29 mouse cellular contexts compared by ENCODE assay signal in the genomic region with DNA sequence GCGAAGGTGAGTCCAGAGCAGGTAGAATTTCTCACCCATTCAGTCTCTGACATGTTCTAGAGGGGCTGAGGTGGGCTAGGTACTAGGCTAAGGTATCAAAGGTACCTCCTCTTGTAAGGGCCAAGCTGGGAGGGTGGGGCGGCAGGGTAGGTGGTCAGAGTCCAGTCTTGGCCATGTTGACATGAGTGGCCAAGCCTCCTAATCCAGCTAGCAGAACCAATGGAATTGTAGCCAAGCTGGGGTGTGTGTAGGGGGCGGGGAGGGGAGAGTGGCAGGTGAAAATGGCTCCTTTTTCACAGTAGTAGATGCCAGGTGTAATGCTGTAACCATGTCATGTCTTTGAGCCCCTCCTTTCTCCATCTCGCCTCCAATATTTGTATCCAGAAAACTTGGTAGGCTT. TPM values are rescaled to one million over a fixed set of nuclear protein-coding genes. Genes with fewer than 3 reads are reported as not detected.
A peak's percentile ranks its signal among the peaks of the same experiment; 100 is the strongest.
DNase-seq lines count a peak whose midpoint lies in the region; ATAC-seq and TF ChIP-seq lines count a peak whose summit lies in the region.
"Had no signal": no experiment of that assay in that cellular context is flagged by ENCODE, and none has a peak within 500 bp of the region (broad histone marks: within the 10 kb centered on the region; RNA-seq: fewer than 3 reads in every experiment).

No protein-coding gene starts in this region.

- no peaks in the 10 kb centered on the region for H3K27me3 ChIP-seq in kidney, embryonic 14.5 days (ENCODE audit: control insufficient read depth, insufficient read depth, low read length)
- no peaks in the 10 kb centered on the region for H3K27me3 ChIP-seq in liver, adult 2 months (ENCODE audit: control insufficient read depth, insufficient read depth, low read length)
- H3K27me3 ChIP-seq in liver, embryonic 12.5 days (replicated peaks), result no peaks in the 10 kb centered on the region
- H3K27me3 ChIP-seq in stomach, postnatal 0 days (ENCODE audit: control insufficient read depth, insufficient read depth, low read length), result no peaks in the 10 kb centered on the region
- H3K27me3 ChIP-seq: forebrain, embryonic 13.5 days; heart, embryonic 13.5 days; limb, embryonic 13.5 days; liver, embryonic 15.5 days; midbrain, embryonic 12.5 days; neural tube, embryonic 13.5 days; Patski; stomach, embryonic 15.5 days had no signal

- H3K4me3 ChIP-seq in kidney, embryonic 14.5 days (ENCODE audit: low read length), result no peak overlapping the region
- no peak overlapping the region for H3K4me3 ChIP-seq in liver, adult 2 months (ENCODE audit: insufficient read depth, low read depth, low read length)
- no peak overlapping the region for H3K4me3 ChIP-seq in liver, embryonic 12.5 days
- H3K4me3 ChIP-seq in stomach, postnatal 0 days (ENCODE audit: low read depth, low read length), result no peak overlapping the region
- H3K4me3 ChIP-seq: forebrain, embryonic 13.5 days; heart, adult 2 months; heart, embryonic 13.5 days; layer of hippocampus, adult 2 months; limb, embryonic 13.5 days; liver, embryonic 15.5 days; midbrain, embryonic 12.5 days; neural tube, embryonic 13.5 days; stomach, embryonic 15.5 days had no signal

- H3K27ac ChIP-seq in kidney, embryonic 14.5 days (ENCODE audit: low read depth, low read length), result no peak overlapping the region
- H3K27ac ChIP-seq in liver, adult 2 months (replicated peaks; ENCODE audit: insufficient read depth, low read depth, low read length), result peak overlapping the region; percentile 84
- H3K27ac ChIP-seq in liver, embryonic 12.5 days, result no peak overlapping the region
- no peak overlapping the region; the same call in 1 of the 2 replicates for H3K27ac ChIP-seq in stomach, postnatal 0 days (replicated peaks)
- H3K27ac ChIP-seq: forebrain, embryonic 13.5 days; heart, adult 2 months; heart, embryonic 13.5 days; hindbrain, embryonic 14.5 days; layer of hippocampus, adult 2 months; limb, embryonic 13.5 days; liver, embryonic 15.5 days; midbrain, embryonic 12.5 days; neural tube, embryonic 13.5 days; stomach, embryonic 15.5 days had no signal

- DNase-seq in cerebellum, adult 9-11 months, result peak; percentile 44
- no peak for DNase-seq in cerebellum, postnatal 10 days
- peak; percentile 35 for DNase-seq in kidney, adult 18-20 months
- peak; percentile 91 for DNase-seq in liver, adult 2 months (ENCODE audit: extremely low read depth, low read depth, low spot score)
- peak; percentile 85 for DNase-seq in stomach, postnatal 0 days (ENCODE audit: low spot score)
- DNase-seq in layer of hippocampus, adult 9-11 months, result no peak
- DNase-seq: adrenal gland, postnatal 10 days; cerebellum, adult 11 months; gastrocnemius, postnatal 14 days; heart, adult 2 months; heart, postnatal 10 days; lung, postnatal 36 days; thymus, postnatal 14 days had no signal

- TF ChIP-seq CTCF in liver, adult 2 months (IDR thresholded peaks at IDR 0.05; ENCODE audit: low read depth, low read length), result no peak
- no peak for TF ChIP-seq CTCF in stomach, postnatal 0 days (IDR thresholded peaks at IDR 0.05; ENCODE audit: low read depth)

- H3K36me3 ChIP-seq in kidney, embryonic 14.5 days (ENCODE audit: control insufficient read depth, insufficient read depth, low read length), result peaks cover 57% of the 10 kb centered on the region
- peaks cover 27% of the 10 kb centered on the region for H3K36me3 ChIP-seq in liver, adult 2 months (ENCODE audit: control insufficient read depth, insufficient read depth, low read length)
- peaks cover 68% of the 10 kb centered on the region for H3K36me3 ChIP-seq in liver, embryonic 12.5 days
- H3K36me3 ChIP-seq in stomach, postnatal 0 days (ENCODE audit: control insufficient read depth, insufficient read depth, low read length), result peaks cover 22% of the 10 kb centered on the region

- TF ChIP-seq POLR2A in liver, adult 2 months (IDR thresholded peaks at IDR 0.05; ENCODE audit: extremely low read depth, insufficient read depth, low read length), result no peak

- ATAC-seq in kidney, embryonic 14.5 days (ENCODE audit: low FRiP score, low TSS enrichment), result no peak
- ATAC-seq in liver, embryonic 12.5 days, result no peak
- ATAC-seq in stomach, postnatal 0 days (ENCODE audit: low FRiP score, low TSS enrichment), result peak; percentile 28; the same call in 1 of the 2 replicates
- ATAC-seq: forebrain, embryonic 13.5 days; intestine, postnatal 0 days; Patski had no signal

- H3K4me1 ChIP-seq in kidney, embryonic 14.5 days (ENCODE audit: control insufficient read depth, insufficient read depth, low read length), result peaks cover 7% of the 10 kb centered on the region
- H3K4me1 ChIP-seq in liver, adult 2 months (ENCODE audit: control insufficient read depth, insufficient read depth, low read length), result peaks cover 23% of the 10 kb centered on the region
- peaks cover 26% of the 10 kb centered on the region for H3K4me1 ChIP-seq in liver, embryonic 12.5 days
- 0 out of 2 replicates have a peak, but pooled peaks cover 4% of the 10 kb centered on the region for H3K4me1 ChIP-seq in stomach, postnatal 0 days (replicated peaks; ENCODE audit: control insufficient read depth, insufficient read depth)

- H3K9me3 ChIP-seq in kidney, embryonic 14.5 days (ENCODE audit: control insufficient read depth, low read length), result no peaks in the 10 kb centered on the region
- no peaks in the 10 kb centered on the region for H3K9me3 ChIP-seq in liver, embryonic 12.5 days (replicated peaks)
- H3K9me3 ChIP-seq in stomach, postnatal 0 days (ENCODE audit: control insufficient read depth, low read length), result no peaks in the 10 kb centered on the region
- H3K9me3 ChIP-seq: forebrain, embryonic 13.5 days; heart, embryonic 13.5 days; limb, embryonic 13.5 days; liver, embryonic 15.5 days; midbrain, embryonic 12.5 days; neural tube, embryonic 13.5 days; stomach, embryonic 15.5 days had no signal

- no peak for TF ChIP-seq EP300 in stomach, postnatal 0 days (optimal IDR thresholded peaks at IDR 0.05)

- WGBS in kidney, embryonic 14.5 days, result 89% methylated on average over 4 of the region's 4 CpGs
- 36% methylated on average over 4 of the region's 4 CpGs for WGBS in liver, adult 2 months
- WGBS in liver, embryonic 12.5 days (ENCODE audit: insufficient replicate concordance), result 70% methylated on average over 4 of the region's 4 CpGs
- WGBS in stomach, postnatal 0 days, result 77% methylated on average over 4 of the region's 4 CpGs

- no peak overlapping the region for H3K4me2 ChIP-seq in kidney, embryonic 14.5 days (replicated peaks; ENCODE audit: low read depth, low read length)
- no peak overlapping the region for H3K4me2 ChIP-seq in liver, embryonic 12.5 days
- no peak overlapping the region for H3K4me2 ChIP-seq in stomach, postnatal 0 days (replicated peaks; ENCODE audit: low read depth)
- H3K4me2 ChIP-seq: forebrain, embryonic 13.5 days; heart, embryonic 13.5 days; hindbrain, embryonic 14.5 days; limb, embryonic 13.5 days; liver, embryonic 15.5 days; midbrain, embryonic 12.5 days; neural tube, embryonic 13.5 days; stomach, embryonic 15.5 days had no signal

- H3K79me2 ChIP-seq in liver, adult 2 months (ENCODE audit: control insufficient read depth, insufficient read depth, low read length), result peaks cover 33% of the 10 kb centered on the region; the same call in 1 of the 2 replicates

- no peak overlapping the region for H3K9ac ChIP-seq in kidney, embryonic 14.5 days (ENCODE audit: low read depth, low read length)
- H3K9ac ChIP-seq in liver, adult 2 months (ENCODE audit: low read depth, low read length), result no peak overlapping the region
- no peak overlapping the region for H3K9ac ChIP-seq in liver, embryonic 12.5 days
- no peak overlapping the region for H3K9ac ChIP-seq in stomach, postnatal 0 days (ENCODE audit: low read length)
- H3K9ac ChIP-seq: forebrain, embryonic 13.5 days; heart, embryonic 13.5 days; hindbrain, embryonic 14.5 days; limb, embryonic 13.5 days; liver, embryonic 15.5 days; midbrain, embryonic 12.5 days; neural tube, embryonic 13.5 days; stomach, embryonic 15.5 days had no signal

RNA-seq across cellular contexts. Expression of a gene that starts 4.6 kb away (rescaled TPM):
- 16.9 and 21.5 TPM in 2 replicates for polyA plus RNA-seq in kidney, embryonic 14.5 days (2014; fragmentation: Nextera tagmentation; extraction: Ambion mirVana)
- total RNA-seq in liver, adult 2 months (2014; rRNA removed), result 6.8 and 10.8 TPM in 2 replicates
- 33.8 and 34.4 TPM in 2 replicates for polyA plus RNA-seq in liver, adult 2 months (2012; rRNA removed)
- 8.2 and 9.4 TPM in 2 replicates for polyA plus RNA-seq in liver, embryonic 12.5 days (2016; fragmentation: Nextera tagmentation; extraction: Ambion mirVana)
- polyA plus RNA-seq in stomach, postnatal 0 days (2015; fragmentation: Nextera tagmentation; extraction: Ambion mirVana), result 8.9 and 11.8 TPM in 2 replicates

RNA-seq across cellular contexts. Expression of a gene that starts 6.5 kb away (rescaled TPM):
- 2.9 and 4.5 TPM in 2 replicates for polyA plus RNA-seq in kidney, embryonic 14.5 days (2014; fragmentation: Nextera tagmentation; extraction: Ambion mirVana)
- 2.2 and 2.8 TPM in 2 replicates for total RNA-seq in liver, adult 2 months (2014; rRNA removed)
- polyA plus RNA-seq in liver, adult 2 months (2012; rRNA removed), result 4.7 and 9.2 TPM in 2 replicates
- 3.0 and 3.4 TPM in 2 replicates for polyA plus RNA-seq in liver, embryonic 12.5 days (2016; fragmentation: Nextera tagmentation; extraction: Ambion mirVana)
- polyA plus RNA-seq in stomach, postnatal 0 days (2015; fragmentation: Nextera tagmentation; extraction: Ambion mirVana), result 0.95 and 1.1 TPM in 2 replicates

RNA-seq across cellular contexts. Expression of a gene that starts 10.5 kb away (rescaled TPM):
- polyA plus RNA-seq in kidney, embryonic 14.5 days (2014; fragmentation: Nextera tagmentation; extraction: Ambion mirVana), result 102 and 105 TPM in 2 replicates
- 59.3 and 64.3 TPM in 2 replicates for total RNA-seq in liver, adult 2 months (2014; rRNA removed)
- polyA plus RNA-seq in liver, adult 2 months (2012; rRNA removed), result 67.7 and 68.0 TPM in 2 replicates
- polyA plus RNA-seq in liver, embryonic 12.5 days (2016; fragmentation: Nextera tagmentation; extraction: Ambion mirVana), result 30.7 and 33.1 TPM in 2 replicates
- 95.4 and 102 TPM in 2 replicates for polyA plus RNA-seq in stomach, postnatal 0 days (2015; fragmentation: Nextera tagmentation; extraction: Ambion mirVana)

RNA-seq across cellular contexts. Expression of a gene that starts 15.2 kb away (rescaled TPM):
- 5.7 and 6.6 TPM in 2 replicates for polyA plus RNA-seq in kidney, embryonic 14.5 days (2014; fragmentation: Nextera tagmentation; extraction: Ambion mirVana)
- total RNA-seq in liver, adult 2 months (2014; rRNA removed), result 0.09 and 0.13 TPM in 2 replicates
- polyA plus RNA-seq in liver, adult 2 months (2012; rRNA removed), result 0.12 and 0.16 TPM in 2 replicates
- 0.56 and 0.66 TPM in 2 replicates for polyA plus RNA-seq in liver, embryonic 12.5 days (2016; fragmentation: Nextera tagmentation; extraction: Ambion mirVana)
- 41.9 TPM in 2 replicates for polyA plus RNA-seq in stomach, postnatal 0 days (2015; fragmentation: Nextera tagmentation; extraction: Ambion mirVana)
- total RNA-seq: hematopoietic stem cell, adult 5-6 weeks; layer of hippocampus, adult 2 months; layer of hippocampus, postnatal 25 days; left cerebral cortex, postnatal 36 days had no signal

RNA-seq across cellular contexts. Expression of a gene that starts 27.1 kb away (rescaled TPM):
- 109 and 123 TPM in 2 replicates for polyA plus RNA-seq in kidney, embryonic 14.5 days (2014; fragmentation: Nextera tagmentation; extraction: Ambion mirVana)
- 44.9 and 57.5 TPM in 2 replicates for total RNA-seq in liver, adult 2 months (2014; rRNA removed)
- polyA plus RNA-seq in liver, adult 2 months (2012; rRNA removed), result 73.7 and 77.0 TPM in 2 replicates
- polyA plus RNA-seq in liver, embryonic 12.5 days (2016; fragmentation: Nextera tagmentation; extraction: Ambion mirVana), result 64.9 and 66.4 TPM in 2 replicates
- polyA plus RNA-seq in stomach, postnatal 0 days (2015; fragmentation: Nextera tagmentation; extraction: Ambion mirVana), result 131 TPM in 2 replicates

Comparison
In these comparisons a context has a peak if more than half of its experiments do, and no peak if none do; other contexts are left out.
1. DNase-seq: peak in cerebellum, adult 9-11 months (single experiment), kidney, adult 18-20 months (single experiment), liver, adult 2 months (single experiment) and stomach, postnatal 0 days (single experiment); none in cerebellum, postnatal 10 days (0 of 2) and layer of hippocampus, adult 9-11 months (single experiment).